Mouse (Mus musculus): ENCODE data around the gene 4930519G04Rik.

GRCm38 (mm10) chr5:114858582-114858981 lies 5.1 kb downstream of the 4930519G04Rik start, which contains the start of gene Gm9936:
- TF ChIP-seq CTCF (IDR thresholded peaks at IDR 0.05; ENCODE audit: low read depth) (no peak), EP300 (optimal IDR thresholded peaks at IDR 0.05) (no peak)

All from stomach, postnatal 0 days (tissue).